Mouse (Mus musculus) limb, embryonic 10.5 days (tissue): Measurements from ENCODE around the gene Pla2g5. TPM values are rescaled to one million over a fixed set of nuclear protein-coding genes. Genes with fewer than 3 reads are reported as not detected.
"Not testable (repeated sequence)": the region's sequence is repeated elsewhere in the genome, so short reads cannot be mapped to it uniquely, and the experiment has no call there.

Experiments used
- DNase-seq: peaks from one replicate; pipeline ENCODE4 v3.0.0-alpha.2; 2017; ENCODE audit warnings: low spot score
- H3K27ac ChIP-seq: fragments of 300-500 bp; sonication (generic); 2 replicates; pipeline ENCODE4 v1.5.1; 2016; ENCODE audit warnings: mild to moderate bottlenecking
- H3K27me3 ChIP-seq: fragments of 300-500 bp; sonication (generic); 2 replicates; pipeline ENCODE4 v1.6.1; 2016; ENCODE audit warnings: low read depth, mild to moderate bottlenecking; ENCODE audit not compliant: poor library complexity, severe bottlenecking
- H3K36me3 ChIP-seq: fragments of 300-500 bp; sonication (generic); 2 replicates; pipeline ENCODE4 v1.6.1; 2016; ENCODE audit warnings: mild to moderate bottlenecking, moderate library complexity
- H3K4me1 ChIP-seq: fragments of 300-500 bp; sonication (generic); 2 replicates; pipeline ENCODE4 v1.6.1; 2016
- H3K4me3 ChIP-seq: fragments of 300-500 bp; sonication (generic); 2 replicates; pipeline ENCODE4 v1.5.1; 2016; ENCODE audit warnings: mild to moderate bottlenecking, moderate library complexity
- H3K9me3 ChIP-seq: fragments of 300-500 bp; sonication (generic); replicated peaks from 2 replicates; pipeline ENCODE4 v1.6.1; 2016; ENCODE audit warnings: mild to moderate bottlenecking
- WGBS: fragments of 180-500 bp; shearing (Covaris S2); methylation state at CpG from one replicate; pipeline ENCODE4 v1.1.7; 2016; 5-methylcytosine and 5-hydroxymethylcytosine counted together
- polyA plus RNA-seq: library from polyadenylated mRNA; unstranded; fragments of >200 nt; fragmentation: Nextera tagmentation; extraction: Ambion mirVana; gene quantifications from 2 replicates; pipeline ENCODE4 v1.2.1, GENCODE M21; 2016

The Pla2g5 gene
- 0.15 and 0.30 TPM in 2 replicates for polyA plus RNA-seq

GRCm38 (mm10) chr4:138863344-138863998, at the start of gene Pla2g5:
TSS of gene Pla2g5 (minus strand) at chr4:138863482.
- H3K4me3 ChIP-seq: no peak within 1 kb of the TSS
- DNase-seq: no peak
- peaks cover 19% of the 10 kb centered on the region for H3K4me1 ChIP-seq
- H3K36me3 ChIP-seq: no peaks in the 10 kb centered on the region
- no peak within 1 kb of the TSS for H3K27ac ChIP-seq
- H3K27me3 ChIP-seq: 0 out of 2 replicates have a peak, but pooled peaks cover 11% of the 10 kb centered on the region
- no peaks in the 10 kb centered on the region for H3K9me3 ChIP-seq
- WGBS: 78% methylated on average over 10 of the region's 10 CpGs

- 95% methylated on average over 18 of the region's 18 CpGs for WGBS
- Histone ChIP-seq H3K4me1 (0 out of 2 replicates have a peak, but pooled peaks cover 1% of the 10 kb centered on the region), H3K4me3 (no peak overlapping the region), H3K27me3 (no peaks in the 10 kb centered on the region), H3K36me3 (peaks cover 92% of the 10 kb centered on the region), H3K27ac (no peak overlapping the region), H3K9me3 (no peaks in the 10 kb centered on the region)
- DNase-seq: no peak
These were observed 42.5 kb upstream of the Pla2g5 start for GRCm38 (mm10) chr4:138905624-138906337.

GRCm38 (mm10) chr4:138899361-138899760, 36.1 kb upstream of the Pla2g5 start:
- WGBS: 90% methylated on average over 7 of the region's 7 CpGs
- no peaks in the 10 kb centered on the region for H3K27me3 ChIP-seq
- peaks cover 96% of the 10 kb centered on the region for H3K36me3 ChIP-seq

GRCm38 (mm10) chr4:138893789-138894188, 30.5 kb upstream of the Pla2g5 start:
- not testable (repeated sequence) for H3K4me3 ChIP-seq, H3K9me3 ChIP-seq, H3K27ac ChIP-seq, H3K27me3 ChIP-seq, DNase-seq
- H3K36me3 ChIP-seq: peaks cover 74% of the 10 kb centered on the region
- 92% methylated on average over 11 of the region's 11 CpGs for WGBS
- H3K4me1 ChIP-seq: peaks cover 15% of the 10 kb centered on the region

More at GRCm38 (mm10) chr4:138899361-138899760, 36.1 kb upstream of the Pla2g5 start:
- H3K4me3 ChIP-seq: no peak overlapping the region
- H3K4me1 ChIP-seq: 0 out of 2 replicates have a peak, but pooled peaks cover 3% of the 10 kb centered on the region
- H3K27ac ChIP-seq: no peak overlapping the region
- no peaks in the 10 kb centered on the region for H3K9me3 ChIP-seq
- DNase-seq: no peak

- 80% methylated on average over 6 of the region's 6 CpGs for WGBS
- no peaks in the 10 kb centered on the region for H3K27me3 ChIP-seq
- H3K36me3 ChIP-seq: peaks cover 63% of the 10 kb centered on the region
These were observed 29.4 kb upstream of the Pla2g5 start for GRCm38 (mm10) chr4:138892655-138893054.

GRCm38 (mm10) chr4:138889635-138890034, 26.4 kb upstream of the Pla2g5 start:
- H3K36me3 ChIP-seq: peaks cover 34% of the 10 kb centered on the region
- H3K27me3 ChIP-seq: no peaks in the 10 kb centered on the region
- no peak overlapping the region for H3K27ac ChIP-seq
- 76% methylated on average over 8 of the region's 8 CpGs for WGBS
- H3K9me3 ChIP-seq: no peaks in the 10 kb centered on the region
- H3K4me1 ChIP-seq: peaks cover 15% of the 10 kb centered on the region
- no peak overlapping the region for H3K4me3 ChIP-seq
- no peak for DNase-seq

More at GRCm38 (mm10) chr4:138892655-138893054, 29.4 kb upstream of the Pla2g5 start:
- no peak for DNase-seq
- H3K9me3 ChIP-seq: no peaks in the 10 kb centered on the region
- no peak overlapping the region for H3K4me3 ChIP-seq
- H3K27ac ChIP-seq: 0 out of 2 replicates have a peak overlapping the region, but pooled peaks have one; percentile 36
- H3K4me1 ChIP-seq: peaks cover 15% of the 10 kb centered on the region

GRCm38 (mm10) chr4:138889165-138889564, 25.9 kb upstream of the Pla2g5 start:
- Histone ChIP-seq H3K9me3 (no peaks in the 10 kb centered on the region), H3K27me3 (no peaks in the 10 kb centered on the region), H3K36me3 (peaks cover 29% of the 10 kb centered on the region), H3K4me3 (no peak overlapping the region), H3K27ac (no peak overlapping the region), H3K4me1 (peaks cover 15% of the 10 kb centered on the region)
- WGBS: 78% methylated on average over 7 of the region's 7 CpGs
- no peak for DNase-seq

- WGBS: 21% methylated on average over 6 of the region's 6 CpGs
- peaks cover 18% of the 10 kb centered on the region for H3K27me3 ChIP-seq
- H3K4me3 ChIP-seq: no peak overlapping the region
- peak; percentile 92 for DNase-seq
- H3K9me3 ChIP-seq: no peaks in the 10 kb centered on the region
- H3K27ac ChIP-seq: no peak overlapping the region
- peaks cover 20% of the 10 kb centered on the region for H3K4me1 ChIP-seq
- H3K36me3 ChIP-seq: no peaks in the 10 kb centered on the region
These were observed 21.0 kb upstream of the Pla2g5 start for GRCm38 (mm10) chr4:138884261-138884660.

- H3K4me3 ChIP-seq: peak overlapping the region; percentile 23
- H3K4me1 ChIP-seq: peaks cover 34% of the 10 kb centered on the region
- peak overlapping the region; percentile 61; the same call in 1 of the 2 replicates for H3K27ac ChIP-seq
- H3K36me3 ChIP-seq: no peaks in the 10 kb centered on the region
- H3K27me3 ChIP-seq: peaks cover 18% of the 10 kb centered on the region
- DNase-seq: peak; percentile 62
- no peaks in the 10 kb centered on the region for H3K9me3 ChIP-seq
- WGBS: 15% methylated on average over 16 of the region's 16 CpGs
These were observed 18.9 kb upstream of the Pla2g5 start for GRCm38 (mm10) chr4:138882179-138882578.

GRCm38 (mm10) chr4:138880811-138881584, 17.7 kb upstream of the Pla2g5 start:
- H3K4me3 ChIP-seq: no peak overlapping the region

GRCm38 (mm10) chr4:138879808-138880207, 16.5 kb upstream of the Pla2g5 start:
- peaks cover 34% of the 10 kb centered on the region for H3K4me1 ChIP-seq
- no peaks in the 10 kb centered on the region for H3K36me3 ChIP-seq
- WGBS: 88% methylated on average over 11 of the region's 11 CpGs
- H3K9me3 ChIP-seq: no peaks in the 10 kb centered on the region
- no peak overlapping the region for H3K4me3 ChIP-seq
- peaks cover 18% of the 10 kb centered on the region for H3K27me3 ChIP-seq
- no peak overlapping the region for H3K27ac ChIP-seq
- no peak for DNase-seq

More at GRCm38 (mm10) chr4:138880811-138881584, 17.7 kb upstream of the Pla2g5 start:
- DNase-seq: no peak
- H3K27me3 ChIP-seq: peaks cover 18% of the 10 kb centered on the region
- no peaks in the 10 kb centered on the region for H3K9me3 ChIP-seq
- no peaks in the 10 kb centered on the region for H3K36me3 ChIP-seq
- H3K27ac ChIP-seq: no peak overlapping the region
- 89% methylated on average over 7 of the region's 7 CpGs for WGBS
- peaks cover 34% of the 10 kb centered on the region for H3K4me1 ChIP-seq

GRCm38 (mm10) chr4:138878783-138879182, 15.5 kb upstream of the Pla2g5 start:
- H3K9me3 ChIP-seq: no peaks in the 10 kb centered on the region
- peaks cover 34% of the 10 kb centered on the region for H3K4me1 ChIP-seq
- no peaks in the 10 kb centered on the region for H3K36me3 ChIP-seq
- 47% methylated on average over 8 of the region's 8 CpGs for WGBS
- H3K27ac ChIP-seq: peak overlapping the region; percentile 5; the same call in 1 of the 2 replicates
- peaks cover 18% of the 10 kb centered on the region for H3K27me3 ChIP-seq
- no peak for DNase-seq
- no peak overlapping the region for H3K4me3 ChIP-seq
